Mouse (Mus musculus) myocyte (in vitro differentiated cells): ENCODE data around the gene Nox4.

Experiments
- CEBPB ChIP-seq: IDR thresholded peaks from 2 replicates; pipeline ENCODE4 v1.6.1; 2011; ENCODE audit warnings: mild to moderate bottlenecking, moderate library complexity; ENCODE audit not compliant: poor library complexity, insufficient read depth, severe bottlenecking
- MAX ChIP-seq: IDR thresholded peaks from one replicate; pipeline ENCODE4 v1.6.1; 2011; ENCODE audit warnings: low read depth, mild to moderate bottlenecking, control low read depth
- MYOG ChIP-seq, 3 experiments: IDR thresholded peaks; one replicate each; pipeline ENCODE4 v1.6.1; 2011; ENCODE audit warnings: control low read depth in 2 of 3, low read depth in 2 of 3, mild to moderate bottlenecking in 2 of 3; ENCODE audit not compliant: insufficient read length in 2 of 3, control insufficient read depth in 1 of 3, insufficient read depth in 1 of 3
- POLR2A ChIP-seq: IDR thresholded peaks from one replicate; pipeline ENCODE4 v1.6.1; 2011; ENCODE audit warnings: low read depth, mild to moderate bottlenecking, control low read depth, moderate library complexity; ENCODE audit not compliant: insufficient read length
- POLR2AphosphoS2 ChIP-seq: IDR thresholded peaks from one replicate; pipeline ENCODE4 v1.6.1; 2011; ENCODE audit warnings: low read depth, control low read depth; ENCODE audit not compliant: insufficient read length
- REST ChIP-seq: IDR thresholded peaks from one replicate; pipeline ENCODE4 v1.6.1; 2011; ENCODE audit warnings: mild to moderate bottlenecking, control low read depth, moderate library complexity; ENCODE audit not compliant: insufficient read depth, insufficient read length
- TCF12 ChIP-seq: IDR thresholded peaks from one replicate; pipeline ENCODE4 v1.6.1; 2011; ENCODE audit warnings: mild to moderate bottlenecking, control low read depth; ENCODE audit not compliant: poor library complexity, insufficient read depth, severe bottlenecking
- USF1 ChIP-seq: IDR thresholded peaks from one replicate; pipeline ENCODE4 v1.6.1; 2011; ENCODE audit warnings: low read depth, mild to moderate bottlenecking, control low read depth, moderate library complexity

DNA sequence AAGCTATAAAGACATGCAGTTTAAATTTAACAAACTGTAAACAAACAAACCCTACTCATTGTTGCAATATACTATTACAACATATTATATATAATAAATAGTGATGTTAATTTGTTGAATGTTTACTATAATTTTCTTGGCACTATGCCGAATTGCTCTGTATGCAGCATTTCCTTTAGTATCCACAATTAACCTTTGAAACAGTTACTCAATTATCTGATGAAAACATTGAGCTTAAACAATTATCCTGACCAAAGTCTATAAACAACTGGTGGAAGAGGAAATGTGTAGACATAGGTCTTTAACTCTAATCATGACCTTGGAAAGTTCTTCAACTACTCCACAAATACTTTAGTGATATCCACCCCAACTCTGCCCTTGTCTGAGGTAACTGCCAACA is 76.2 kb downstream of the Nox4 start:
- TF ChIP-seq CEBPB, result no peak
- no peak for TF ChIP-seq POLR2AphosphoS2
- no peak for TF ChIP-seq USF1
- TF ChIP-seq POLR2A, result no peak
- no peak for TF ChIP-seq MAX
- no peak for TF ChIP-seq TCF12
- TF ChIP-seq MYOG (IDR thresholded peaks at IDR 0.05; ENCODE audit: control insufficient read depth in 1 of 3, insufficient read depth in 1 of 3, insufficient read length in 2 of 3, low read depth in 2 of 3), result no peak
- no peak for TF ChIP-seq REST
